Mouse (Mus musculus): Measurements from ENCODE around the gene Agpat3.

Gene Agpat3

DNA sequence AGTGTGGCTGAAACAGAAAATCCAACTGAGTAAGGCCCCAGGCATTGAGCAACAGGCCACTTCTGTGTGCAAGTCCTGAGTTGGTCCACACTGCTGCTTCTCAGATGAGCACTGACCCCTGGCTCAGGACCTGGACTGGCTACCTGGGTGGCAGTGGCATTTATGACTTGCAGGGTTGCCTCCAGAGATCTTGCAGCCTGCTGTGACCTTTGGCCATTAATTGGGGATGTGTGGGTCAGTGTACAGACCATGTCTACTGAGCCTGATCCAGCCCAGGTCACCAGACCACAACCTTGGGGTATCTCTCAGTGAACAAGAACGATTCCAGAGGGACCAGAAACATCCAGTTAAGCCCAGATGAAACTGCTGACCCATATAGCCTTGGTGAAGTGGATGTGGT lies 58.7 kb downstream of the Agpat3 start:
- DNase-seq = no peak

DNA sequence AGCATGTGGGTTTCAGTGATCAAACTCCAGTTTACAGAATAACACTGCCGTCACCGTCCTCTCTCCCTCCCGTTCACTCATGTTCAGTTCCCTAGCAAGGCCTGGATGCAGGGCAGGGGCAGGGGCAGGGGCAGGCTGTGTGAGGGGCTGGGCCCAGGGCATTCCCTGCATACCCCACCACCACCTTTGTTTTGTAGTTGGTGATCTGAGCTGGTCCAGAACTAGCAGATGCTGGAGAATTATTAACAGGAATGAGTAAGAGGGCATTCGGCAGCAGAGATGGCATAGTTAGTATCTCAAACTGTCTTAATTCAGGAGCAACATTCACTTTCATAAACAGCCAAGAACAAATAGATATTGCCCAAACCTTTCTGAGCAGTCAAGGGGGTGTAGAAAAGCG lies 59.9 kb downstream of the Agpat3 start:
- peak; percentile 47 for DNase-seq

DNA sequence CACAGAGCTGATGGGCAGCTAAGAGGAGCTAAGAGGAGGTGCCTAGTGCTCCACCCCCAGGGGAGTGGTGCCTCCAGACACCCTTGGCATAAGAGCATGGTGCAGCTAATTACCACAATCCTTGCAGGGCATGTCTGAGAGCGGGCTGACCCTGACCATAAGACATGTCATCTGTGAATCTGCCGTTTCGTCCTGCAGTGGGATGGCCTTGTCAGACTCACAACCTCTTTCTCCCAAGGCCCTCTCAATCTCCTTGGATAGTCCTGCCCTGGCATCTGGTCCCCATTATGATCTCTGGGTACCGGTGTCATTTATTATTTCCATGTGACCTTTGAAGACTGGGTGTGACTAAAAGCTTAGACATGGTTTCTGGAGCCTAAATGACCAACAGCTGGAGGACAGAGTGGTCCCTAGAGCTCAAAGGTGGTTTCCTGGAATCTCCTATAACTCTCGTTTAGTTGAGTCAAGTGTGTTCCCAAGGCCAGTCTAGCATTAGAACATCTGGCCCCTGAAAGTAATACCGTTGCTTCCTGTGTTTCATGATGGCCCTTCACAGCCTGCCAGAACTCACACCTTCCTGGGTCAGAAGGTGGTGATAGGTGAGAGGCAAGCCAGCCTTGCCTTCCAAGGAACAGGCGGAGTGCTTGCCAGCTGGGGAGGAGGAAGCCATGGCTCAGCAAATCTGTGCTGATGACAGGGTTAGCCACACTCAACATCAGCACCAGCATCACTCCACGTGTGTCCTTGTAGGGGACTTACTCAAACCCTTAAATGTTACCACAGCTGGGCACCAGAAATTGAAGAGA lies 61.4 kb downstream of the Agpat3 start:
- DNase-seq = no peak

DNA sequence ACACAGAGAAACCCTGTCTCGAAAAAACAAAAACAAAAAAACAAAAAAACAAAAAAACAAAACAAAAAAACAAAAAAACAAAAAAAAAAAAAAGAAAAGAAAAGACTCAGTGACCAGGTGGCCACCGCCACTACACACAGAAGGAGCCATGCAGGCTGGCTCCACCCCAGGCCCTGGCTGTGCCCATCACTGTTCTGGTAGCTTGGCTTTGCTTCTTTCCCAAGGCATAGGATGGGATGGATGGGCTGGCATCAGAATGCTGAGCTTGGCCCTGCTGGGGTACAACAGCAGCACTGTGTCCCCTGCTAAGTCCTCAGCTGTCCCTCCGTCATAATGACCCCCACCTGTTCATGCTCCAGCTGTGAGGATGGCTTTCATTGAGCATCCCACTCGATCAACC lies 63.4 kb downstream of the Agpat3 start:
- no peak for DNase-seq

DNA sequence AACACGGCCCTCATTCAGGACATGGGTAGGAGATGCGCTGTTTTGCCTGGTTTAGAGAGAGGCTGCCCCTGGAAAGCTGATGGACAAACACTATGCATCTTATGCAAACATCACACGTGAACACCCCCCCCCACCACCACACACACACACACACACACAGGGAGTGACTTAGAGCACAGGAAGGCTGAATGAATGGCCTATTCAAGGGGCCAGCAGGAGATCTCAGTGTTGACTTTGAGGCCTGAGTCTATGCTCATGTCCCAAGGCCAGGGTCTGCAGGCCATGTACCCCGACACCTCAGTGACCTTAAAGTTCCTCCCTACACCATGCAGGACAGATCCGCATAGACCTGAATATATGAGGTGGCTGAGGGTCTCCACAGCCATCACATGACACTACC lies 64.2 kb downstream of the Agpat3 start:
- DNase-seq = no peak

DNA sequence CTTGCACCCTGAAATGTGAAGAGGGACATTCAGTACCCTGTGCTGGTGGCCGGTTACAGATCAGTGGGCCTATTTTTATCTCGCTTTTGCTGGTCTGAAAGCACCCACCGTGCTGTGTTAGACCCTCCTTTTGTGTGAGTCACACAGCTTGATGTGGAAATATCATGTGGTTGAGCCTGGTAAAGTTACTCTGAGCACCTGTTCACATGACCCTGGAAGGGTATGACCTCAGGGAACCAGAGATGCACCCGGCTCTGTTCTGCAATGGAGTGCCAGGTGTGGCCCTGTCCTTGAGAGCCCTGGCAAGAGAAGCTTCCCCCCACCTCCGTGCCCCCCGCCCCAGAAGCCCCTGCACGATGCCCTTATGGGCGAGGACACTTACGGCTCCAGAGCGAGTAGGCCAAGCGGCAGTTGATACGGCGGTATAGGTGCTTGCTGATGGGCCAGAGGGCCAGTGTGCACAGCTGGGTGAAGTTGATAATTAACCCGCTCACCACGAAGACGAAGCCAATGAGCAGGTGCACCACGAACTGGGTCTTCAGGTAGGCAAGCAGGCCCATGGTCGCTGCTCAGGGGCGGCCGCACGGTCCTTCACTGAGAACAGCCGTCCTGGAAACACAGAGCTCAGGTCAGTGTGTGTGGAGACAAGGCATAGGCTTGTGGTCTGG lies 64.7 kb downstream of the Agpat3 start:
- peak; percentile 48 for DNase-seq

DNA sequence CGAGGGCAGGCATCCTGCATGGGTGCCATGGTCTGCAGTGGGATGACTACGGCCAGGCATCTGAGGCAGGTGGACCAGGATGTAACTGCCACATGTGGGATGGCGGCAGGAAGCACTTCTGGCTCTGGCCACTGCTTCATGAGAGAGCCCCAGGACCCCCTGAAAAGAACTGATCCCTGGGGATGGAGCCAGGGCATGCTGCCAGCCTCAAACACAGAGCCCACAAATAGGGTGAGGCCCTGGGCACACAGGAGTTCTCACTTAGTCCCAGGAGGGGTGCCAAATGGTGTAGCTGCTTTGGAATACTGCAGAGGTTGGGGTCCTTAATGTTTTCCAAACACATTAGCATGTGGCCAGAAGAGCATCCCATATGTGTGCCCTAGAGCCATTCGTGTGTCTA lies 66.3 kb downstream of the Agpat3 start:
- DNase-seq = no peak

DNA sequence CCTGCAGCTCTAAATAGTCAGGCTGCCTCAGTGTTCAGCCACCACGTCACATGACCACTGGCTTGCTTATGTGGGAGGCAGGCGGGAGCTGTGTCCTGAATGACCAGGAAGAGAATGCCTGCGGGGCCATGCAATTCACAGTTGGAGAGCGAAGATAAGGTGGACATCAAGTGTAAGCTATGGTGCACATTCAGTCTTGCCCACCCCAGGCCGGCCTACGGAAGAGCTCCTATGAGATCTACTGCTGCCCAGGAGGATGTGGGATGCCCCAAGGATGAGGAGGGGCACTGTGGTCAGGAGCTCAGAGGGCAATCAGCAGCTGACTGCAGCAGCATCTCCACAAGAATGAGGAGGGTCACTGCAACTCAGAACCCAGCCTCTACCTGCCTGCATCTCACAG lies 66.9 kb downstream of the Agpat3 start:
- no peak for DNase-seq

DNA sequence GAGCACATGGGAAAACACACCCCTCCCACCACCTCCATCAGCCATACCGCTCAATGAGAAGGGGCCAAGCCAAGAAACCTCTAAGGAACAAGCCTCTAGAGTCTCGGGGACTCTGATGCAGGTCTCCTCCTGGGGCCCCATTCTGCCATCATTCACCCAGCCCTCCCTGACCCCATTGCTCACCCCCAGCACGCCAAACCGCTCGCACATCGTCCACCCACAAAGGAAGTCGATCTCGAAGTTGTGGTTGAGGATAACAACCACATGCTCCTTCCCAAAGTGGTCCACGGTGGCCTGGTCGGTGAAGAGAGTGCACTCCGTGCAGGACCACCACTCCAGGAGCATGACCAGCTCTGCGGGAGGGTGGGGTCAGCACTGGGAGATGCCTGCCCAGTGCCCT lies 67.5 kb downstream of the Agpat3 start:
- no peak for DNase-seq

DNA sequence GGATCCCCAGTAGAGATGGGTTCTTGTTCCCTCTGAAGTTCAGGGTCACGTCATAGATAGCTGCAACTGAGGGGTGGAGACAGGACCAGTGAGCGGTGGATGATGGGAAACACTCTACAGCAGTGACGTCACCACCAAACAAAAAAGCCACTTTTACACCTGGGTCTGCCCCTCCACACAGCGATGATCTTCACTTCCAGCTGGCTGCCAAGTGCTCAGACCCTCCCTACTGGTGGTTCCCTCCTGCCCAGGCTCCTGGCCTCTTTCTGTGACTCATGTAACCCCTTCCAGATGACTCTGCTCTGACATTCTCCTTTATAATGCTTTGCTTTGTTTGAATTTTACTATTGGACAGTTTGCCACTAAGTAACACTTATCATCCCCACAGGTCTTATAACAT lies 69.9 kb downstream of the Agpat3 start:
- no peak for DNase-seq

DNA sequence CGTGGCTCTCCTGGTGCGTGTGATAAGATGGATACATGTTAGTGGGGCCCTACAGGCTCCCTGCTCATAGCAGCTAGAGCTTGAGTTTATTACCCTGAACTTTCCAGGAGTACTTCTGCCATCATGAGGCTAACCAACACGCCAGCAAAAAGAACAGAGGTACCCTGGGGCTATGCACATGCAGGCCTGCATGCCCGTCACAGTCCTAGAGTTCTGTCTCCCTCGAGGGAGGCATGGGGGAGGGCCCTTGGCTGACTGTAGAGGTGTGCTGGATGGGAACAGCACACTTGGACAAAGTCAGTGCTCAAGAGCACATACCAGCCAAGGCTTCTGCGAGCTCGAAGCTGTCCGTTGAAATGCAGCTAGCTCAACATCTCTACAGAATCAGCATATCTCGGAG lies 71.8 kb downstream of the Agpat3 start:
- no peak for DNase-seq

DNA sequence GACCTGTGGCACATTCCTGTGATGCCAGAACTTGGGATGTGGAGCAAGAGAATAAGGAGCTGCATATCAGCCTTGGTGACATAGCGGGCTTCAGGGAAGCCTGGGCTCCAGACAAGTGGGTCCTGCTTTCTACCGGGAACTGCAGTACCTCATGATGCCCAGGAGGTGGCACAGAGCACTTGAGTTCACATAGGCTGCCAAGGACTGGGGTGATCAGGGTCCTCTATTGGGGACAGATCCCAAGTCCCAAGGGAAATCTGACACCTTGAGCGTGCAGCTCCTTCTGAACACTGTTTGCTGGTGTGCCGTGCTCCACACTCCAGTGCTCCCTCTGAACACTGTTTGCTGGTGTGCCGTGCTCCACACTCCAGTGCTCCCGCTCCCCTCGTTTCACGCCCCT lies 73.1 kb downstream of the Agpat3 start:
- peak; percentile 71 for DNase-seq

DNA sequence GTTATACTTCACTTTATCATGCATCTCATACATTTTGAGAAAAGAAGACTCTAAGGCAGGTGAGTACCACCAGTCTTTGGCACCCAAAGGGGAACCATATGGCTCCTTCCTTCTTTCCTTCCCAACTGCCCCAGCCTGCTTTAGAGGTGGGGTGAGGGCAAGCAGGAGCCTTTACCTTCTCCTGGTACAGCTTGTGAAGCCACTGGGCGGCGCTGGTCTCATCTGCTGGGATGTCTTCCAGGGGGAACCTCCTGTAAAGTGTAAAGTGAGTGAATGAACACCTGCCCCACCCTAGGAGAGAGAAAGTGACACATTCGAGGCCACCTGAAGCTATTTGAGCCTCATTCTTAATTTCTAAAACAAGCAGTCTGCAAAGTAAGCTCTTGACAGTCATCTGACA lies 74.5 kb downstream of the Agpat3 start:
- DNase-seq = no peak

DNA sequence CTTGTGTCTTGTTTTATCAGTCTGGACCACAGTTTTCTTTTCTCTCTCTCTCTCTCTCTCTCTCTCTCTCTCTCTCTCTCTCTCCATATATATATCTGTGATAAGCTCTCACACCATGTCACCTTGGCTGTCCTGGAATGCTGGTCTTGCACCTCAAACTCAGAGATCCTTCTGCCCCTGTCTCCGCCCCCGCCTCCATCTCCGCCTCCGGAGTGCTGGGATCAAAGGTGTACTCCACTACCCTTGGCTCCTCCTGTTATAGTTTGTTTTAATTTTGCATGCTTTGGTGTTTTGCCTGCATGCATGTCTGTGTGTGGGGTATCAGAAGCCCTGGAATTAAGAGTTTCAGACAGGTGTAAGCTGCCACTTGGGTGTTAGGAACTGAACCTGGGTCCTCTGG lies 76.0 kb downstream of the Agpat3 start:
- DNase-seq = no peak

DNA sequence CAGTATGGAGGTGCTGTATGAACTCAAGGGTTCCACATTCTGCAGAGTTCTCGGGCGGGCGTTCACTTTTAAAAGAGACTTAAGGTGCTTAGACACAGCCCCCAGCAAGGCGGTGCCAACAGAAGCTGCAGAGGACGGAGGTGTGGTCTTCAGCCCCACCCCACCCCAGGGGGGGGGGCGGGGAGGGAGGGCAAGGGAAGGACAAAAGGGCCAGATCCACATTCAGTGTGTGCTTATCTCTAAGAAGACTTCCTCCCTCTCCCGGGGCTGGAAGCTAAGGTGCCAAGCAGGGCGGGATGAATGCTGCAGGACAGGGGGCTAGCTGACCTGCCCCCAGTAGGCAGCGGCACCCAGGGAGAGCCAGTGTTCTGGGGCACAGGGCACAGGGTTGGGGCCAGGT lies 79.4 kb downstream of the Agpat3 start:
- peak; percentile 40 for DNase-seq

DNA sequence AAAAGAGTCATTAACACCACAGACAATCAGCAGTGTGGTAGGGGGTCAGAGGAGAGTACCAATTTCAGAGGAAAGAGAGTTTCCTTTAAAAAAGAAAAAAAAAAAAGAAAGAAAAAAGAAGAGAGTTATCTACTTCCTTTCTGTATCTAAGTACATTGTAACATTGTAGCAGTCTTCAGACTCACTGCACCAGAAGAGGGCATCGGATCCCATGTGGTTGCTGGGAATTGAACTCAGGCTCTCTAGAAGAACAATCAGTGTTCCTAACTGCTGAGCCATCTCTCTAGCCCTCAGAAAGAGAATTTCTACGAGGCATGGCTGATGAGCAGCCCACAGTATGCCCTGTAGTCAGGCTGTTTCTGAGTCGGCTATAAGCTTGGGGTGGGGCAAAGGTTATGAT lies 86.4 kb downstream of the Agpat3 start:
- DNase-seq = no peak

DNA sequence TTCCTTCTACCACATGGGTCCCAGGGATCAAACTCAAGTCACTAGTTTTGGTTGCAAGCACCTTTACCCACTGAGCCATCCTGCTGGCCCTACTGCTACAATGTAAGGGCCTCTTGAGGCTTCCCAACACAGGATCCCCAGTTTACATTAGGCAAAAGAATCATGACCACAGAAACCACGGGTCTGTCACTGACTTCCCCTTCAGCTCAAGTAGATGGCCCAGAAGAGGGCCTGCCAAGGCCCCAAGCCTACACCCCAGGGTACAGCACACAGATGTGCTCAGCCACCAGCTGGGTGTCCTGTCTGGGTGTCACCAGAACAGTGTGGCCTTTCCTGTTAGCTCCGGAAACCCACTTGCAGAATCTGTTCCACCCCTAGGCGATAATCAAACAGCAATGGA lies 87.6 kb downstream of the Agpat3 start:
- DNase-seq = no peak

DNA sequence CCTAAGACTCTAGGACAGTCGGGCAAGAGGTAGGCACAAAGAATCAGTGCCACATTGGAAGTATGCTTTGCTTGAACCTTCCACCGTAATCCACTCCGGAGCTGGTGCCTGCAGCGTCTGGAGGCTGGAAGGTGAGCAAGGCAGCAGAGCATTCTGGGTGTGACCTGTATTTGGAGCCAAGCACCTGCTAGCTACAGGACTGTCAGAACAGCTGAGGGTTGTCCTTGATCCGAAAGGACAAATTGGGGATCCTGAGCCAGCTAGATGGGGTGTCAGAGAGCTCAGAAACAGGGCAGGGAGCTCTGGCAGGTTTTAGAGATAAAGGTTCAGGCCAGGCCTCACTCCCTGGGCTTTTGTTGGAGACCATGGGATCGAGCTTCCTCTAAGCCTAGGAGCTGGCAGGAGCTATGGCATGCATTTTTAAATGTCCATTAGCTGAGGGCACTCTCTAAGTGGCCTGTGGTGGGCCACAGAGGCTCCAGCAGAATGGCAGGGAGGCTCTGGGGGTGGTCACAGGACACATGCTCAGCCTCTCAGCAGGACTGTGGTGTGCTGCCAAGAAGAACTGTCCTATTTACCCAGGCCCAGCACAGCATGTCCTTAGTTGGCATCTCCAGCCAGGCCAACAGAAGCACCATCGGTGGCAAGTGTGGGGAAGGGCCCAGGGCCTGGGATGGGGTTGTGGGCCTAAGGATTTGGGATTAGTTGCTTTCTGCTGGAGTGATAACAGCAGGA lies 91.2 kb downstream of the Agpat3 start:
- DNase-seq = no peak

DNA sequence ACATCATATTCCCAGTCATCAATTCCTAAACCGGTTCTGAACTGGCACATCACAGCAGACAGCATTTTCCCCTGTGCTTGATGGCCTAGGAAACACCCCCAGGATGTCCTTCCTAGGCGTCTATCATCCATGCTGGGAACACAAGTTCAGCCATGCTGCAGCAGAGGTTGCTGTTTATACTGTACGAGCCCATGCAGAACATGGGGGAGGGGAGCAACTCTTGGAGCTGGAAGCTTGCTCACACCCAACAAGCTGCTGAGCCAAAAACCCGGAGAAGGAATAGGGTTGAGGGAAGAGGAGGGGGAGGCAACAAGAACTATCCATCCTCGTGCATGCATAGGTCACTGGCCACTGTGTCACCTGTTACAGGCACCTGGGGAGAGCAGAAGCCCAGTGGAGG lies 92.0 kb downstream of the Agpat3 start:
- DNase-seq = peak; percentile 57

DNA sequence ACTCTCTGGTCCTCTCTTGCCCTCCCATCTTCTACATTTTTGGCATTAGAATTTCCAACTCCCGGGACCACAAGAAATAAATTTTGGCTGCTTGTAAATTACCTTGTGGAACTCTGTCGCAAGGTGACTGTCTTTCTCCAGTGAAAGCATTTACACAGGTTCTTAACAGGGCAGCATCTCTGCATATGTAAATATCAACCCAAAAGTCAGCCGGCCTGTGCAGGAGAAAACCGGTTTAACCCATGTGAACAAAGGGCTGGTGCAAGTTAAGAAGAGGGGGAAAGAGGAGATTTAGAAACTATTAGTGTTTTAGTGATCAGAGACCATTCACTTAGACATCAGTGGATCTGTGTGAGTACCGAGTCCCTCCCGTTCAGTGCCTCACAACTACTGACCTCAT lies 92.6 kb downstream of the Agpat3 start:
- no peak for DNase-seq

DNA sequence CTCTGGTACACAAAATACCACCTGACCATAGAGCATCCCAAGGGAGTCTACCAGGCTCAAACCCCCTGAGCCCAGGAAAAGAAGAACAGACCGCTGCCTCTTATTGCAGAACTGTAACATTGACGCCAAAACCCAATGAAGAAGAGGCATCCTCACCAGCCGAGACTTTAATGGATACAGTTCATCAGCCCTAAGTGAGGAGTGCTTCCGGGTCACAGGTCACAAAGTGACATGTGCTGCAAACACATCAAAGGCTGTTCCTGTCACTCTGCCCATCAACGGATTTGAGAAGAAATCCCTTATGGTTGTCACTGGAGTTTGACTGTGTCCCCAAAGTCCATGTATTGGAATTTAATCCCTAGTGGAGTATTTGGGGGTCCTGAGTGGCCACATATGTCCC lies 93.1 kb downstream of the Agpat3 start:
- DNase-seq = no peak

DNA sequence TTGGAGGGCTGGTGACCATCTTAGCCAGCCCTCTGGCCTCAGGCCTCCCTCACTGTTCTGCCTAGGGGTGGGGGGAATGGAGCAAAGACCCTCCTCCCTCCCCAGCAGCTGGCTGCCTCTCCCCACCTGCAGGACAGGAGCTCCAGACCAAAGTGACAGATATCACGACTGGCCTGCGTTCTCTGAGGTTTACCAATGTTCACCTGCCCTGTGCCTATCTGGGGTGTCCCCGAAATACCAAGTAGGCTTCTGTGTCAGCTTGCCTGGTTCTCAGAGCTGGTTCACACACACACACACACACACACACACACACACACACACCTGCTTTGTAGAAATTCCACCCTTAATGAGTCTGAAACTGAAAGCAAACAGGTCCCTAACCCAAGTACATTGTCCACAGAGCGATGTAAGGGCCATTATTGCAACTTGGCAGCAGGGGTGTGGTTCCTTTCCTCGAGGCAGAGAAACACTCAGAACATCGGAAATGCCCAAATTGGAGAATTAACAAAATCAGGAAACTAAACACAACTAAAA lies 94.1 kb downstream of the Agpat3 start:
- DNase-seq = no peak

DNA sequence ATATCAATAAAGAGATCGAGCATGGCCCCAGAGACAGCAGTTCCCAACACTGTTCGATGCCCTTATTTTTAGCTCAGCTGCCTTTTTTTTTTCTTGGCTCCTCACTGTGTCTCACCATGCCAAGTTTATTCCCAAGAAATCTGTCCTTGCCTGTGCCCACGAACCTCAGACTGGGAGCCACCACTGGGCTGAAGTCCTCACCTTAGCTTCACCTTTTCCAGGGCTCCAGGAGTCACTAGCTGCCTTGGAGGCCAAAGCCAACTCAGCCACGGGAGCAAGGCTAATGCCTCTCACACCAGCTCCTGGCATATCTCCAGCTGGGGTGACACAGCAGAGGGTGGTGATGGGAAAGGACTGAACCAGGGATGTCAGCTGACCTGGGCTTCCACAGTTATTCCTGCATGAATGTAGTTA lies 96.6 kb downstream of the Agpat3 start:
- peak; percentile 62 for DNase-seq

DNA sequence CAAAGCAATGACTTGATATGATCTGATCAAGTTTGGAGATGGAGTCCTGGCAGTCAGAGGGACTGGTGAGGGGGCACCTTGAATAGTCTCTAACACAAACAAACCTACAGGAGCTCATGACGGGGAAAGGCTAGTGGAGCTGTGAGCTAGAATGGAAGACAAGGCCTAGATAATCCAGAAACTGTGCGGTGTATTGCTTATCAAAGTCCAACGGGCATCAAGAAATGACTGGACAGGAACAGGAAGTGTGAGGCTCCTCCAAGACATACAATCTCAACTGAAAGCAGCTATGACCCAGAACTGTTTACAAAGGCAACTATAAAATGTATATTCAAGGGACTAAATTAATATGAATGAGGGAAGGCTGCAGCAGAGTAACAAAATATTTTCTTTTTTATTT lies 105.1 kb downstream of the Agpat3 start:
- DNase-seq = no peak

All from kidney, postnatal 10 days (tissue).